Mouse (Mus musculus) frontal cortex, adult (tissue): ENCODE measurements around the gene Asic2.
A peak's percentile ranks its signal among the peaks of the same experiment; 100 is the strongest.

ENCODE experiments used
- ATAC-seq: cut with Nextera tagmentation; 2 replicates; pipeline ENCODE4 v1.9.2; 2017; ENCODE audit warnings: mild to moderate bottlenecking, moderate library complexity, mixed read lengths; ENCODE audit not compliant: low TSS enrichment

Gene Asic2

DNA sequence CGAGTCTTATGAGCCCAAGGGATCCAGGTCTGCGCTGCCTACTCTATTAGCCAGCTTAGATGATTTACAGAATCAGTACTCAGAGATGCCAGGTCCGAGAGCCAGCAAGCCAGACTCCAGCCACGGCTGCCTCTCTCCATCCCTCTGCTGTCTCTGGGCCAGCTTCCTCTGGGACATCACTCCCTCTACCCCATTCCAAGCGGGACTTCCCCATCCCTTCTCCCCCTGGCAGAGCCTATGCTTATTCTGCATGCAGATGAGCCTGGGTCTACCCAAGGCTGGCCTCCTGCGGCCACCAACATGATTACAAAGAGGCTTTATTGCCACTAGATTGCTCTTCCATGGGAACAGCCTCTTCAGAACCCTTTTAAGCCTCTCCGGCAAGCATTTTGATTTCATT, 850.2 kb downstream of the Asic2 start:
- ATAC-seq: no peak

- ATAC-seq: no peak
Measured at GRCm38 (mm10) chr11:81115666-81116065, 852.6 kb downstream of the Asic2 start.

- no peak for ATAC-seq
Measured at GRCm38 (mm10) chr11:81111626-81112025, 856.6 kb downstream of the Asic2 start.

GRCm38 (mm10) chr11:81110049-81110448, 858.2 kb downstream of the Asic2 start:
- ATAC-seq: peak; percentile 41; the same call in 1 of the 2 replicates

- no peak for ATAC-seq
Measured at GRCm38 (mm10) chr11:81106949-81107348, 861.3 kb downstream of the Asic2 start.

GRCm38 (mm10) chr11:81100829-81101228, 867.4 kb downstream of the Asic2 start:
- ATAC-seq: no peak

DNA sequence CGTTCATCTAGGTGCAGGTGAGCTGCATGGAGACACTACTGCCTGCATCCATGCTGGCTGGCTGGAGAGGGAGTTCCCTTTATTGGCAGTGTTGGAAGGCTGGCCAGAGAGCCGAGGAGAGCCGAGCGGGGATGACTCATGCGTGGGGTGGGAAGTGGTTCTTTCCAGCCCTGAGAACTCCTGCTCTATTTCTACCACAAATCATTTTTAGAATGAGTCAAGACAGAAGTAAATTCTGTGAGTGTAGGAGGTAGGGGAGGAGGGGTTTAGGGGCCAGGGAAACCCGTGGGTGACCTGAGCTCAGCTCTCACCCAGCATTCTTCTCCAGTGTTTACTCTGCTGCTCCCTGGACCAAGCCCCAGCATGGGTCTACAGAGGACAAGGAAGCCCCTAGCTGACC, 872.2 kb downstream of the Asic2 start:
- ATAC-seq: peak; percentile 84

DNA sequence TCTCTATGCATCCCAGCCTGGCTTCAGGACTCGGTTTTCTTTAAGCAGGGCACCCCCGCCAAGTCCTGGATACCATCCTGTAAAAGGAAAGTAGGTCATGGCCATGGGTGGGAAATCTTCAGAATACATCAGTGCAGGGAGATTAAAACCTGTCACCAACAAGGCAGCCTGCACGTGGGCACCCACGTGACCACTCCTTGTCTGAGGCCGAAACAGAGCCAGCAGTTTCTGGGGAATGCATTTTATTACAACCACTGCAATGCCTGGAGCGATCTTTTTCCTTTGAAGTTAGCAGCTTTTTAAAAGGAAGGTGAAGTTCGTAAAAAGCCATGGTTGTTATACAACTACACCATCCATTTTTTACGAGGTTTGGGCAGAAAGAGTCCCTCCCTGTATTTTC, 873.7 kb downstream of the Asic2 start:
- ATAC-seq: no peak

GRCm38 (mm10) chr11:81092161-81092560, 876.1 kb downstream of the Asic2 start:
- ATAC-seq: no peak

DNA sequence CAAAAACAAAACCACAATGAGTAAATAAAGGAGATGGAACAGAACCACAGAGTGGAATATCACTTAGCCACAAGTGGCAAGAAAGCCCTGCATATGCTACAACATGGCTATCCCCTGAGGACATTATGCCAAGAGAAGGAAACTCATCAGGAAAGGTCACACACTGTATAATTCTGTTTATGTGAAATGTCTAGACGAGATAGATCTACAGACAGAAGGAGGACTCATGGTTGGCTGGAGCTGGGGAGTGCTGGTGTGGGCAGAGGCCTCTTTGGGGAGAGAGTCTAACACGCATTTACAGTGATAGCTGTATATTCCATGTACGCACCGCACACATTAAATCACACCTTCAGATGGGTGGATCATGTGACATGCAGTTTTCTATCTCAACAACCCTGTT, 884.4 kb downstream of the Asic2 start:
- ATAC-seq: no peak

GRCm38 (mm10) chr11:81080076-81080805, 888.0 kb downstream of the Asic2 start:
- peak; percentile 55 for ATAC-seq

GRCm38 (mm10) chr11:81079237-81079636, 889.0 kb downstream of the Asic2 start:
- peak; percentile 55; the same call in 1 of the 2 replicates for ATAC-seq

DNA sequence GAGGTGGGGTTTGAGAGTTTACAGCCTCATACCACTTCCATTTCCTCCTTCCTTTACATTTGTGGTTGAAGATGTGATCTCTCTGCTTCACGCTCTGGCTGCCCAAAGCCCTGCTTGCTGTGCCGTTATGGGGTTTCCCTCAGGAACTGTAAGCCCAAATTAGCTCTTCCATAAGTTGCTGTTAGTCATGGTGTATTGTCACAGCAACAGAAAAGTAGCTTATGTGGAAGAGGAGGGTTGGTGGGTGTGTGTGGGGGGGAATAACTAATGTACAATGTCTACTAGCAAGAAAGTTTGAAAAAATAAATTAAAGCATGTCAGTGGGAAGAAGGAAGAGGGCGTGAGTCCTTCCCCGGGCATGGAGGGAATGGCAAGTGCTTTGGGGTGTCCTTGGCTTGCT, 896.4 kb downstream of the Asic2 start:
- ATAC-seq: peak; percentile 62

DNA sequence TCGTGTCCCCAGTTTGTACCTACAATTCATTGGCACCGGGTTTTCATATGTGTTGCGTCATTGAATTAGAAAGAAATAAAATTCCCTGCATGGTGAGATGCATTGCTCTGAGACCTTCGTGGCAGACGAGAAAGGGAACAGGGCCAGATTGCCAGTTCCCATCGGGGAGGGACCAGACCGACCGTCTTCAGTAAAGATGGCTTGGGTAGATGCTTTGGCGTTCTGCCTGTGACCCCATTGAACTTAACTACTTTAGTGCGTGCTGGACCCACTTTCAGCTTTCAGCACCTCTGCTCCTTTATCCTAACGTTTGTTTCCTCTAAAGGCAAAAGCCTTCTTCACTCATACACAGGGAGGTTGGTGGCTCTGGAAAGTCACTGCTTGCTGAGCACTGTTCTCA, 902.9 kb downstream of the Asic2 start:
- no peak for ATAC-seq

DNA sequence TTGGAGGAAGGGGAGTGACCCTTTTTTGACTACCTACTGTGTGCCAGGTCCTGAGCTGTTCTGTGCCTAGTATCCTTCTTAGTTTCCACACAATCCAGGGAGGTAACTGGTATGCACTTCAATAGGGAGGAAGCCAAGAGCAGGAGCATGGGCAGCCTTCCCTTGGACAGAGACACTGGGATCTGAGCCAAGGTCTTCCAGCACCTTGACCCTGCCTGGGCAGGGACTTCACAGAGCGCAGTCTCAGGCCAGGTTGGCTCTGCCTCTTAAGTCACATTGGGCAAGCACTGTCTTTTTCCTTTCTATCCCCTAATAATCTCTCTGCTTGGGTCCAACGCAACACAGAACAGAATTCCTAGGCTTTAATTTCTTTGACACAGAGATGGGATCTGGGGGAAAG, 904.3 kb downstream of the Asic2 start:
- no peak for ATAC-seq

- peak; percentile 25; the same call in 1 of the 2 replicates for ATAC-seq
Measured at GRCm38 (mm10) chr11:81060077-81060476, 908.2 kb downstream of the Asic2 start.

DNA sequence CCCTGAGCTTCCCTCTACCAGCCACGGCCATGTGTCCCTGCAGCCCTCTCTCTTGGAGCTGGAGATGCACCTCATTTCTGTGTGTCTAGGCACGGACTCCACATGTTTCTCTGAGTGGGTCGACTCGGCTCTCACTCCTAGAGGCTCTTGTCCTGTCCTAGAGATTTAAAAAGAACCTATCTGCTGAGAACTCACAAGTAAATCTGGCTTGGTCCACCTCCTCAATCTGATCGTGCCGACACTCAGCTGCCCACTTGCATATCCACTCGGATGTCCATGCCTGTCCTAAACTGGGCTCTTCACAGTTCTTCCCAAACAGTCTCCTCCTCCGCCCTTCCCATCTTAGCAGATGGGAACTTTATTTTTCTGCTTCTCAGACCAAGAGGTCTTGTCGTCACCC, 908.7 kb downstream of the Asic2 start:
- ATAC-seq: peak; percentile 82

DNA sequence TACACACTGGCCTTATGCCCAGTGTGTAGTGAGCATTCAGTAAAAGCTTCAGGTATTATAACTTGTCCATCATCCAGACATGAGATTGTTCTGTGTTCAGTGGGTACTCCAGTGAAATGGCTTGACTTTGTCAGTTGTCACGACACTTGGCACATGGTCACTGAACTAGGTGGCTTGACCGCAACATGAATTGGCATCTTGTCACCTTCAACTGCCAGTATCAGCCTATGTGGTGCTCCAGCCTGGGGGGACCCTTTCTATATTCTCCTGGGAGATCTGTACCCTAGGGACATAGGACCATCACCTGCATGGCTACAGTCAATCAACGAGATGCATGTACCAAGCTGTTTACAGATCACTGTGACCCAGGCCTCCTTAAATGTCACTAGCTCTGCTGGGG, 910.8 kb downstream of the Asic2 start:
- no peak for ATAC-seq

DNA sequence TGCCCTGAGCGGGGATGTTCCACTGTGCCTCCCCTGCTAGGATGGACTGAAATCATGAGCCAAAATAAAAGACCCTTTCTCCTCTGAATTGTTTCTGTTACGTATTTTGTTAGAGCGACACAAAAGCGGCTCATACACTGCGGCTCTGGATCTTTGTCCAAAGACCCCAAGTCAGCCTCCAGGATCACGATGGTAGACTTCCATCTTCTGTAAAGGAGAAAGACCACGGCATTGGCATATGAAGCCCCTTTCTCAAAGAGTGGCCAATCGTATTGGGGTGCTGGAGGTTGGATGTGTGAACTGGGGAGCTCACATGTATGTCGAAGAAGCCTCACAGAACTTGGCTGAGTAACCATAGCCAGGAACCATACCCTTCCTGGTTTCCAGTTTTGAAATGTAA, 911.5 kb downstream of the Asic2 start:
- ATAC-seq: no peak

DNA sequence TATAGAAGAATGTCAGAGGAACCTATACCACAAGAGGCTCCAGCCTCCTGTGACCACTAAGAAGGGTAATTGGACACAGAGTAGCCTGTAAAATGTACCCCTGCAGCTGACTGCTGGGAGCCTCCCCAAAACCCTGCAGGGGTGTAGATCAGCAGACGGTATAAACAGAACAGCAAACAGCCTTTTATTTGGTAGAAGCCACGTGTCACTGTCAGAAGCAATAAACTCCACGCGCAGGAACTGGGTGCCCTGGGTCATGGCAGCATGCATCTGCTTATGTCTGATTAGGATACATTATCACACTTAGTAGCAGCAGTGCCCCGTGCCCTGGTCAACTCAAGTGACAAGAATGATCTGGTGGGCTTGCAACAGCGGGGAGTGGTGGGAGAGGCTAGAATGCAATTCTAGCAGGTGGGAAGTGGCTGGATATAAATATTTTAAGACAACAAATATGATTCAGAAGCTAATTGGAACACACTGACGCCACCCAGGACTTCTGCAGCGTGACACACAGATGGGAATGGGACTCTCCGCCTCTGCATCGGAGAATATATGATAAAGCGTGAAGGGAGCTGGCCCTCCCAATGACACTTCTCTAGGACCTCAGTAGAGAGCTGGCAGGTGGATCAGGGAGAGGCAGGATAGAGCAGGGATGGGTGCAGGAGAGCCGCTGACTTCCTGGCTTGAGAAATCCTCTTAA, 912.7 kb downstream of the Asic2 start:
- no peak; the same call in 1 of the 2 replicates for ATAC-seq

DNA sequence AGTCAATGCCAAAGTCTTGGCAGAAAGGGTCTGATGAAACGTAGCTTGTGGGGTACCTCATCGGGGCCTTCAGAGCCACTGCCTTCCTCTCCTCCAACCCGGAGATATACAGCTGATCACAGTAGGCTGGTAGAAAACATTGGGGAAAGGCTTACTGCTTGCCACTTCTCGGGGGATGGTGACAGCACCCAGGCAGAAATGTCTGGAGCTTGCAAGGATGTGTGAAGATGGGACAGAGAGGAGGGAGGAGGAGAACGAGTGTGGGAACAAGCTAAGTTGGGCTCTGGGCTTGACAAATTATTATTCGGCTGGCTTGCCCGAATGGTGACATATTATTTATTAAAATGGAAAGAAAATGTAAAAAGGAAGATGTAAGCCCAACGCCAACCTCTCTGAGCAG, 914.4 kb downstream of the Asic2 start:
- peak; percentile 85 for ATAC-seq

DNA sequence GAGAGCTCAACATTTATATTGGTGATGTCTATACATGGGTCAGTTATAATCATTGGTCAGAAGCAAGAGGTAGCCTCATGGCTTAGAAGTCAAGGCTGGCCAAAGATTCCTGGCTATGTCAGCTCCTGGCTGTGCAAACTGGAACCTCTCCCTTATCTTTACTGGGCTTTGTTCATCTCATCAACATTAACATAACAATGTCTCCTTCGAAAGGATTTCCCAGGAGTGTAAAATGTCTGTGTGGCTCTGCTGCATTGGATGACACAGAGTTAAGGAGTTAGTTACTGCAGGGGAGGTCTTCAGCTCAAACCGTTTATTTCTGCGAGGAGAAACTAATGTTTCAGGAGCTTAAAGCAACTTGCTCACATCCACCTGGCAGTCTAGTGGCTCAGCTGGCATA, 926.6 kb downstream of the Asic2 start:
- no peak for ATAC-seq

GRCm38 (mm10) chr11:81039976-81040375, 928.3 kb downstream of the Asic2 start:
- ATAC-seq: no peak
